Mouse (Mus musculus): ENCODE data around the gene Psen2. TPM values are rescaled to one million over a fixed set of nuclear protein-coding genes. Genes with fewer than 3 reads are reported as not detected.

Psen2 gene
- polyA plus RNA-seq, 1 experiment from 2014 or later, result 11.5 TPM

Other genes with a start within 250 kb of the Psen2 start
- gene Coq8a, start 63.8 kb downstream of the Psen2 start, polyA plus RNA-seq (2015; fragmentation: Nextera tagmentation; extraction: Ambion mirVana), result 2.4 and 2.9 TPM in 2 replicates
- 2.6 and 3.4 TPM in 2 replicates for gene Itpkb, start 67.0 kb upstream of the Psen2 start, polyA plus RNA-seq (2015; fragmentation: Nextera tagmentation; extraction: Ambion mirVana)
- gene Stum, start 220.1 kb upstream of the Psen2 start, polyA plus RNA-seq (2015; fragmentation: Nextera tagmentation; extraction: Ambion mirVana), result 4.3 and 5.1 TPM in 2 replicates